Mouse (Mus musculus) CD4-positive, CD25-positive, alpha-beta regulatory T cell, adult 4 months (primary cell): ENCODE measurements around the gene Arhgap30. TPM values are rescaled to one million over a fixed set of nuclear protein-coding genes. Genes with fewer than 3 reads are reported as not detected.

ENCODE experiments used
- ATAC-seq: one replicate; pipeline ENCODE4 v1.8.0; 2017
- polyA plus RNA-seq, 2 experiments: library from polyadenylated mRNA; unstranded; fragments of 100-300 nt; shearing (Covaris generic); gene quantifications; one replicate each; pipeline ENCODE4 v1.2.1; 2017

Gene Arhgap30
- polyA plus RNA-seq, 2 experiments from 2014 or later: 74.7 to 90.4 TPM

DNA sequence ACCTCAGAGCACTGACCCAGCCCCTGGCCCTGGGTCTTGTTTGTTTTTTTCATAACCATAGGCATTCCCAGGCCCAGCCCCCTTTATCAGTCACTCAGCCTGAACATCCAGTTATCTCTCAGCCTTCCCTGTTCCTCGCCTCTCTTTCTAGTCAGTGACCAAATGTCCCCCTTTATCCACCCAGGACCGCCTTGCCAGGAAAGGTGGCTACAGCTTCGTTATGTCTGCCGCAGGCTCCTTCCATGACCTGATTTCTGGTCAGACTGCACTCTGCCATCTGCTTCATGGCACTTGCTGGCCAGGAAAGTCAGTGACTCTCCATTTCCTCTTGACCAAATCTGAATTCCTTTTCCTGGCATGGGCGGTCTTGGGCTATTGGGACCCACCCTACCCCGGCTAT is 10.5 kb upstream of the Arhgap30 start:
- no peak for ATAC-seq

GRCm38 (mm10) chr1:171379935-171380599 is 8.7 kb upstream of the Arhgap30 start:
- peak; percentile 99 for ATAC-seq

DNA sequence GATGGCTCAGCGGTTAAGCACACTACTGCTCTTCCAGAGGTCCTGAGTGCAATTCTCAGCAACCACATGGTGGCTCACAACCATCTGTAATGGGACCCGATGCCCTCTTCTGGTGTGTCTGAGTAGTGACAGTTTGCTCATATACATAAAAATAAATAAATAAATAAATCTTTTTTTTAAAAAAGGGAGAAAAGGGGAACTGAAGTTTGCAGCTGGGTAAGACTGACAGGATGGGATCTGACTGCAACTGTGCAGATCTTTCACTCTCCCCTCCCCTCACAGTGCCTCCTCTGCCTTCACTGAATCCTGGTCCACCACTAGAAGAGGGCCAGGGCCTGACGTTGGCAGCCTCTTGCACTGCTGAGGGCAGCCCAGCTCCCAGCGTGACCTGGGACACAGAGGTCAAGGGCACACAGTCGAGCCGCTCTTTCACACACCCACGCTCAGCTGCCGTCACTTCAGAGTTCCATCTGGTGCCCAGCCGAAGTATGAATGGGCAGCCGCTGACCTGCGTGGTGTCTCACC is 6.6 kb upstream of the Arhgap30 start:
- ATAC-seq: no peak

DNA sequence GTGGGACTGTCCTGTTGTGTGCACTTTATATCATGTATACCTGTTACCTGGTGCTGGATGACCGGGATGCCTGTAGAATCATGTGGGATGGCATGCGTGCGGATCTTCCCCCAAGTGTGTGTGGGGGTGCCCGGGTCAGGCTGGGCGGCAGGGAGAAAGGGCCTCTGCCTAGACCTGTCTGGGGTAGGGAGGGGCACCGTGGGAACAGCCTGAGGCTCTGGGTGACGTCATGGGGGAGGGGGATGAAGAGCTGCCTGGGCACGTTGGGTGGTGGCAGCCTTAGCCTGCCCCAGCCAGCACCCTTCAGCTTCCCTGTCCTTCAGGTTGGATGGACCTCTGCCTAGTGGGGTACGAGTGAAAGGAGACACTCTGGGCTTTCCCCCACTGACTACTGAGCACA is 4.4 kb upstream of the Arhgap30 start:
- no peak for ATAC-seq

DNA sequence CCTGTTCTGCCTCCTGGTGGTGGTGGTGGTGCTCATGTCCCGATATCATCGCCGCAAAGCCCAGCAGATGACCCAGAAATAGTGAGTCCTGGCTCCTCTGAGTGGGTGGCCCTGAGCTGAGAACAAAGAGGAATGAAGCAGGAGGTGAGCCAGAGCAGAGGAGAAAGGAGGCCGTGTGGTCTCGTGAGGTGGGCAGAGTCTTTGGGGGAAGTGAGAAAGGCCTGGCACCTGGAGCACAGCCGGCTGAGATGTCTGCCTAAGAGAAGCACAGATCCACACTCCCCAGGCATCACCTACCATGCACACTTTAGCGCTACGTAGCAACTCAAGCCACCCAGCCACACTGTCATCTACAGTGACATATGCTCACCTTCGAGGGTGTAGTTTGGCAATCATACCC is 3.6 kb upstream of the Arhgap30 start:
- ATAC-seq: no peak

- no peak for ATAC-seq
Observed at GRCm38 (mm10) chr1:171387099-171387498, 1.7 kb upstream of the Arhgap30 start.

DNA sequence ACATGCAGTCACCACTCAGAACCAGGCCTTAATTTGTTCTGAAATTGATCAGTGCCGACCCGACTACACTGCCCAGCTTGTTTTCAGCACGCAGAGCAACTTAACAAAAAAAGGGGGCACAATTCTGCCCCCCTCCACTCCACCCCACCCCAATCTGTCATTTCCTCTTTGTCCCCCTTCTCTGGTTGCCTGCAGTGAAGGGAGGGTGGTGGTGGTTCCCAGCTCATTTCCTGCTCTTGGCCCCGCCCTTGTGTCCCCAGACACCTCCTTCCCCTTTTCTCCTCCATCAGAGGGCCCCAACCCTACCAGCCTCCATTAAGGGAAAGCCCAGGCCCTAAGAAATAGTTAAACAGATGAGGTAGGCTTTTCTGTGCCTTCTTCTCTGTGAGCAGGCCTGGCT is 1.3 kb downstream of the Arhgap30 start:
- ATAC-seq: peak; percentile 74

- no peak for ATAC-seq
Observed at GRCm38 (mm10) chr1:171401821-171402220, 13.1 kb downstream of the Arhgap30 start.

DNA sequence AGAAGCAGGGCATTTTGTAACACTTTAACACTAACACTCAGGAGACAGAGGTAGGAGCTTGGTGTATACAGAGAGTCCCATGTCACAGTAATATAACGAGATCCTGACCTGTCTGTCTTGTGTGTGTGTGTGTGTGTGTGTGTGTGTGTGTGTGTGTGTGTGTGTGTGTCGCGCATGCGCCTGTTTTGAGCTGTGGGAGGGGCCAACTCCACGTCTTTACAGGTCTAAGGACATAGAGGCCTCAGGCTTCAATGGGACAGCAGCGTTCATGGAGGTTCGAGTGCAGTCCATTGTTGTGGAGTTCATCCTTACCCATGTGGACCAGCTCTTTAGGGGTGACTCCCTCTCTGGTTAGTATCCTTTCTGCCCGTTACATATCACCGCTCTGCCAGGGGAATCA is 14.2 kb downstream of the Arhgap30 start:
- no peak for ATAC-seq

DNA sequence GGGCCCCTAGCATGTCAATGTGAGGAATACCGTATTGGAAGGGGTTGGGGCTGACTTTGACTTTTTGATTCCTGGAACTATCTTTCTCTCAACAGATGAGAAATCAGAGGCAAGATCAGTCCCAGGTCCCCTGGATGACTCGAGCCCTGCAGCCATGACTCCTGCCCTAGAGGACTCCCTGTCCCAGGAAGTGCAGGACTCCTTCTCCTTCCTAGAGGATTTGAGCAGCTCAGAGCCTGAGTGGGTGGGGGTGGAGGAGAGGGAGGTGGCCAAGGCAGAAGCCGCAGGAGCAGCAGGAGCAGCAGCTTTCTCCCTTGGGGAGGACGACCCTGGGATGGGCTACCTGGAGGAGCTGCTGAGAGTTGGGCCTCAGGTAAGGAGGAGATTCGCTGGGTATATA is 18.5 kb downstream of the Arhgap30 start:
- ATAC-seq: no peak

DNA sequence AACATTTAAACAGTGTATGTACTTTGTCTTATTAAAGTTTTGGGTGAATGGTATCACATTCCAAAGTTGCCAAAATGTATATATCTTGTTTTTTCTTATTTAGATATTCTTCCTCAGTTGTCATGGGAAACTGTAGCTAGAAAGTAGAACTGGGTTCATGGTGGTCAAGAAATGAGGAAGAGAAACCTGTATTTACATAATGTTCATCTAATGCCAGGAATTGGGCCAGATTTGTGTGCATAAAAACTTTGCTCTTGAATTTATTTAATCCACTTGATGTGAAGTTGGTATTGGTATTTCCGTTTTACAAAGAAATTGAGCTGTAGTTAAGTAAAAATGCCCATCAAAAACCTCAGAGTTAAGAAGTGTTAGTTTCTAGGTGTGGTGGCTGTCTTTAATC is 21.5 kb downstream of the Arhgap30 start:
- no peak for ATAC-seq

DNA sequence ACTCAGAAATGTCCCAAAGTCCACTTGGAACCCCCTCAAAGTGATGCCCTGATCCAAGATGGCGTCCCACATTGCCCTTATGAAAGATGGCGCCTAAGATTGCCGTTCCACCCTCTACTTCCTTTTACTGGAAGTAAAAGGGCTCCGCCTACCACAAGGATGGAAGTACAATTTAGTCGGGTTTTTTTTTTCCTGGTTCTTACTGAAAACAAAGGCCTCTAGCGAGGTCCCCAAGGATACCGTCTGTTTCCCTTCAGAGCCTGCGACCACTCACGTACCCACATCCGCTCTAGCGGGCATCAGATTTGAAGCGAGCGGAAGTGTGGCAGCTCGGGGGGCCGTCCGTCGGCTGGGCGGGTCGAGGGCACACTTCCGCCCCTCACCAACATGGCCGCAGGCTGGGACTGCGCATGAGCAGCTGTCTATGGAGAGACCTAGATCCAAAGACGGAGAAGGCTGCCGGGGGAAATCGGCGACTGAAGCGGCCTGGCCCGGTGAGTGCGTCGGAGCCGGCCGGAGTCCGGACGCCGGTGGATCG is 22.3 kb downstream of the Arhgap30 start, which contains the start of gene Usf1:
Usf1 (plus strand) TSS at position 367 of the 538 bp plus-strand sequence.
- ATAC-seq: peak; percentile 86

DNA sequence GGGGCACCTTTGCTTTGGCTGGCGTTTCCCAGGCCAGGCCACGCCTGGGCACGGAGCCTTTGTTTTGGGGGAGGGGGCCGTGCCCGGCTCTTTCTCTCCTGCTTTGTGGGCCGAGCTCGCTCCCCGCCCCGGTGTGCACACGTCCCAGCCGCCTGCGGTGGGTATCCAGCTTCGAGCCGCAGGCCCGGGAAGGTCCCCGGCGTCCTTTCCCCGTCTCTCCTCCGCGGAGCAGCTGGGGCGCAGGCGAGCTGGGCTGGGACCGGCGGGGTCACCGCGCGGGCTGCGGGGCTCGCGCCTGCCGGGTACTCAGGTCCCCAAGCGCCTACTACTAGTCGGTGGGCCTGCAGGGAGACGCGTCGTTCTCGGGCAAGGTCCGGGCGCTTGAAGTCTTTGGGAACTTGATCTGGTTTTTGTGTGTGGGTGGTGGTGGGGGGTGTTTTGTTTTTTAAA is 22.8 kb downstream of the Arhgap30 start:
- ATAC-seq: peak; percentile 27

- ATAC-seq: peak; percentile 49
Observed at GRCm38 (mm10) chr1:171412001-171412441, 23.3 kb downstream of the Arhgap30 start.

DNA sequence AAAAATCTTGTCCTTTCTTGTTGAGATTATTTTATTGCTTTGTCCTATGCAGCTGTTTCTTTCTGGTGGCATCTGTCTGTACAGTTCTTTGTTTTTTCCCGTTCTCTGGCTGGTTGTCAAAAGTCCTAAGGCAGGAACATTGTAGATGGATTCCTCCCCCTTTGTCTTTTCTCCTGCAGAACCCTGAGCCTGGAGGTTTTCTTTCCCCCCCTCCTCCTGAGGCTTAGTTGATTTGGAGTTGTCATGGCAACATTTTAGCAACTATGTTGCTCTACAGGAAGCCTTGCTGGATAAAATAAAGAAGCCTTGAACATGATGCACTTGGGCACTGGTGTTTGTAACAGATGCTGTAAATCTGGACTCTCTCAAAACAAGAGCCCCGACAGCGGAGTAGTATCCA is 23.7 kb downstream of the Arhgap30 start:
- peak; percentile 11 for ATAC-seq

DNA sequence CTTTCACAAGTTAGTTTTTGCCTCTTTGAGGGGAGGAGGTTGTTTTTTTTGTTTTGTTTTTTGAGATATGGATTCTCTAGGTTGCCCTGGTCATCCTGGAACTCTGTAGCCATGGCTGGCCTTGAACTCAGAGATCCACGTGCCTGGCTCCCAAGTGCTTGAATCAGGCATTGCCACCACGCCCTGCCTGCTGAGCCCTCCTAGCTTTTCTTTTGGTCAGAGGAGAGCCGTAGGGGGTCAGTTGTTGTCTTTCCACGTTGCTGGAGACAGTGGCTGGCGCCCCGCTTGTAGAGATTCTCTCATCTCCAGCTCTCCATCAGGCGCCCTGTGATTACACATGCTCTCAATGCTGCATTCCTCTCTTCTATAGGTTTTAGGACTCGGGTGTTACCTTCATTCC is 24.9 kb downstream of the Arhgap30 start:
- no peak for ATAC-seq

GRCm38 (mm10) chr1:171418660-171419059 is 29.9 kb downstream of the Arhgap30 start, which contains the start of gene Tstd1:
TSS of gene Tstd1 (plus strand) at chr1:171418872.
- ATAC-seq: no peak

- no peak for ATAC-seq
Observed at GRCm38 (mm10) chr1:171419291-171419882, 30.6 kb downstream of the Arhgap30 start.

DNA sequence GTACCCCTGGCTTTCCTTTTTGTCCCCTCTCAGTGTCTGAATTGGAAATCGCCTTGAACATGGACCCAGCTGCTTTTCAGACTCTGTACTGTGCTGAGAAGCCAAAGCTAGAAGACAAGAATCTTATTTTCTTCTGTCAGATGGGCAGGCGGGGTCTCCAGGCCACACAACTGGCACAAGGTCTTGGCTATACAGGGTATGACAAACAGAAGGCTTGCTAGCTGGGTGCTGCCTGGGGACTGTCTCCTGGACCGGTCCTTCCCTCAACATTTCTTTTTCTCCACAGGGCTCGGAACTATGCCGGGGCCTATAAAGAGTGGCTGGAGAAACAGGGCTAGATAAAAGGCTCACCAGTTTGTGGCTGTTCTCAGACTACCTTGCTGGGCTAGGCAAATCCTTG is 31.2 kb downstream of the Arhgap30 start:
- ATAC-seq: no peak

DNA sequence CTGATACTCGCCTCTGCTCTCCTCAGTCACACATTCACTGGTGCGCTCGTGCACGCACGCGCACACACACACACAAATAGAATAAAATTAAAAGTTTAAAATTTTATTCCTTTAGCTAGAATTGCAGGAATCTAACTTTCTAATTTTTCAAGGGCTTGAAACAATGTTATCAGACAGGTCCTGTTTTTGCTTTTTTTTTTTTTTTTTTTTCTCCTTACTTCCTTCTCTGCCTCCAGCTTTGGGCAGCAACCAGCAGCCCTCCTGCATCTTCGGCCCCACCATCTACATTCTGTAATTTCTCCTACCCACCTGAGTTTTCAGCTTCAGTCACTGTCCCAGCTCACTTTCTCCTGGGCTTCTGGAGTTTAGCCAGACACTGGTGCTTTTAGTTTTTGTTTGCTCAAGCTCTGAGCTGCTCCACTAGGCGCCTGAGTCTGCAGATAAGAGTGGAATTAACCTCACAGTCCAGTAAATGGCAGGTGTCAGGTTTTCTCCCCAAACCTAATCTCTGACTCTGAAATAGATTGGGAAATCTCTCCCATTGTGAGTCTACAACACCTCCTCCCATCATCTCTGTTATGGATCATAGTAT is 33.8 kb downstream of the Arhgap30 start:
- ATAC-seq: no peak

DNA sequence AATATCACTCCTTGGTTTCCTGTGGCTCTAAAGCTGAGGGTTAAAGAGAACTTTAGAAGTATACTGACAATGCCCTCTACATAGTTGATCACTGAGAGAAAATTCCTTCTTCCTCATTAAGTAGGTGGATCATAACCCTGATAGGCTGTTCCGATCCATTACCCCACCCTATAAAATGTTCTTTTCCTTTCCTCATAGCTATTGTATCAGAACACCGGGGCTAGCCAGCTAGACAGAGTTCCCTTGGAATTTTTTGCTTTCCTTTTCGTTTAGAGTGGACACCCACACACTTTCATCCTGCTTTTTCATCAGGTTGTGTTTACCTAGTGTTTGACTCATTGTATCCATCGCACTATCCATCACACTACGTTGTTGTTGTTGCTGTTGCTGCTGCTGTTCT is 35.9 kb downstream of the Arhgap30 start:
- ATAC-seq: no peak

- no peak for ATAC-seq
Observed at GRCm38 (mm10) chr1:171425126-171425525, 36.4 kb downstream of the Arhgap30 start.

- ATAC-seq: no peak
Observed at GRCm38 (mm10) chr1:171432158-171432557, 43.4 kb downstream of the Arhgap30 start.
